Mouse (Mus musculus) urinary bladder, postnatal 14 days (tissue): ENCODE measurements around the gene Wdr20rt.
A peak's percentile ranks its signal among the peaks of the same experiment; 100 is the strongest.
"Not testable (repeated sequence)": the region's sequence is repeated elsewhere in the genome, so short reads cannot be mapped to it uniquely, and the experiment has no call there.

Experiments used
- DNase-seq: peaks from one replicate; pipeline ENCODE4 v3.0.0; 2021; ENCODE audit warnings: low spot score

The Wdr20rt gene

GRCm38 (mm10) chr12:65225467-65225945, at the start of gene Wdr20rt:
TSS of gene Wdr20rt (plus strand) at chr12:65225517.
- DNase-seq: no peak

- DNase-seq: no peak
These were observed 38.0 kb upstream of the Wdr20rt start for GRCm38 (mm10) chr12:65187365-65187764.

- DNase-seq: no peak
These were observed 36.1 kb upstream of the Wdr20rt start for GRCm38 (mm10) chr12:65189213-65189612.

- no peak for DNase-seq
These were observed 31.2 kb upstream of the Wdr20rt start for GRCm38 (mm10) chr12:65194003-65194530.

- DNase-seq: no peak
These were observed 23.5 kb upstream of the Wdr20rt start for GRCm38 (mm10) chr12:65201812-65202211.

GRCm38 (mm10) chr12:65206431-65206830, 18.9 kb upstream of the Wdr20rt start:
- DNase-seq: no peak

- DNase-seq: no peak
These were observed 8.9 kb upstream of the Wdr20rt start for GRCm38 (mm10) chr12:65216404-65216840.

- DNase-seq: no peak
These were observed 3.3 kb downstream of the Wdr20rt start for GRCm38 (mm10) chr12:65228628-65229027.

GRCm38 (mm10) chr12:65229041-65229440, 3.7 kb downstream of the Wdr20rt start:
- DNase-seq: no peak

- not testable (repeated sequence) for DNase-seq
These were observed 7.5 kb downstream of the Wdr20rt start for GRCm38 (mm10) chr12:65232801-65233200.

- no peak for DNase-seq
These were observed 24.9 kb downstream of the Wdr20rt start for GRCm38 (mm10) chr12:65250116-65250738.

- no peak for DNase-seq
These were observed 31.6 kb downstream of the Wdr20rt start for GRCm38 (mm10) chr12:65256887-65257286.

- peak; percentile 12 for DNase-seq
These were observed 33.2 kb downstream of the Wdr20rt start for GRCm38 (mm10) chr12:65258212-65259138.

- DNase-seq: no peak
These were observed 34.1 kb downstream of the Wdr20rt start for GRCm38 (mm10) chr12:65259139-65260111.

GRCm38 (mm10) chr12:65268311-65268984, 43.1 kb downstream of the Wdr20rt start:
- no peak for DNase-seq

GRCm38 (mm10) chr12:65269406-65269805, 44.1 kb downstream of the Wdr20rt start:
- DNase-seq: no peak

- DNase-seq: no peak
These were observed 48.5 kb downstream of the Wdr20rt start for GRCm38 (mm10) chr12:65273807-65274206.
